Mouse (Mus musculus) CH12.LX (cell line): ENCODE results near the gene Pld5. TPM values are rescaled to one million over a fixed set of nuclear protein-coding genes. Genes with fewer than 3 reads are reported as not detected.

Experiments used
- DNase-seq: peaks from one replicate; pipeline ENCODE4 v3.0.0-alpha.2; 2013; ENCODE audit errors: extremely low read depth
- H3K27ac ChIP-seq: 2 replicates; pipeline ENCODE4 v1.5.1; 2012; ENCODE audit warnings: low read depth, mild to moderate bottlenecking, control low read depth, moderate library complexity; ENCODE audit not compliant: insufficient read depth
- H3K27me3 ChIP-seq: replicated peaks from 2 replicates; pipeline ENCODE3; 2012; ENCODE audit warnings: inconsistent platforms
- H3K36me3 ChIP-seq, 2 experiments: replicated peaks in 1 of 2; 2 replicates each; pipeline versions ENCODE3 to v1.6.1; 2012; ENCODE audit warnings: inconsistent platforms in 1 of 2, low read length in 1 of 2, mild to moderate bottlenecking in 1 of 2, mixed read lengths in 1 of 2, moderate library complexity in 1 of 2; ENCODE audit not compliant: control insufficient read depth in 1 of 2, insufficient read depth in 1 of 2
- H3K4me1 ChIP-seq, 2 experiments: 2 replicates each; pipeline ENCODE4 v1.6.1; 2012; ENCODE audit warnings: inconsistent platforms in 1 of 2, moderate library complexity in 1 of 2; ENCODE audit not compliant: insufficient read depth in 2 of 2, control insufficient read depth in 1 of 2
- H3K4me2 ChIP-seq: 2 replicates; pipeline ENCODE4 v1.6.1; 2012; ENCODE audit warnings: low read depth, mild to moderate bottlenecking, control low read depth; ENCODE audit not compliant: poor library complexity, insufficient read depth, severe bottlenecking
- H3K4me3 ChIP-seq, 3 experiments: fragments of 150-350 bp in 1 of 3; sonication (generic) in 1 of 3; replicated peaks in 1 of 3; 2 replicates each; pipeline versions ENCODE3 to v1.5.1; 2011 to 2012; ENCODE audit warnings: low read depth in 2 of 3, low read length in 2 of 3, mild to moderate bottlenecking in 2 of 3, moderate library complexity in 2 of 3, control low read depth in 1 of 3, improper control_type of control experiment in 1 of 3, inconsistent platforms in 1 of 3, mixed read lengths in 1 of 3; ENCODE audit not compliant: poor library complexity in 1 of 3
- H3K79me2 ChIP-seq: replicated peaks from 2 replicates; pipeline ENCODE4 v1.6.1; 2012; ENCODE audit warnings: mild to moderate bottlenecking, moderate library complexity; ENCODE audit not compliant: control insufficient read depth, poor library complexity, insufficient read depth, severe bottlenecking; ENCODE audit errors: extremely low read depth
- H3K9ac ChIP-seq: 2 replicates; pipeline ENCODE4 v1.6.1; 2012; ENCODE audit warnings: low read depth, mild to moderate bottlenecking, control low read depth, moderate library complexity; ENCODE audit not compliant: insufficient read depth
- H3K9me3 ChIP-seq: replicated peaks from 2 replicates; pipeline ENCODE3; 2012; ENCODE audit warnings: low read length, inconsistent platforms, mixed read lengths
- BHLHE40 ChIP-seq: IDR thresholded peaks from 2 replicates; pipeline ENCODE4 v1.6.1; 2011; ENCODE audit warnings: mild to moderate bottlenecking, low read depth, low read length, improper control_type of control experiment
- CTCF ChIP-seq, 2 experiments: IDR thresholded peaks in 1 of 2; conservative IDR thresholded peaks in 1 of 2; 2 replicates each; pipeline ENCODE4 v1.5.1; 2011 to 2012; ENCODE audit warnings: low read depth in 2 of 2, low read length in 2 of 2, improper control_type of control experiment in 1 of 2, inconsistent platforms in 1 of 2, mild to moderate bottlenecking in 1 of 2, moderate library complexity in 1 of 2
- ETS1 ChIP-seq: conservative IDR thresholded peaks from 2 replicates; pipeline ENCODE4 v1.6.1; 2012; ENCODE audit warnings: low read depth, mild to moderate bottlenecking, inconsistent platforms, low read length, improper control_type of control experiment, moderate library complexity
- IRF4 ChIP-seq: IDR thresholded peaks from 2 replicates; pipeline ENCODE4 v1.6.1; 2014; ENCODE audit warnings: low read depth, mild to moderate bottlenecking, inconsistent platforms, low read length, improper control_type of control experiment
- JUND ChIP-seq: conservative IDR thresholded peaks from 2 replicates; pipeline ENCODE4 v1.6.1; 2011; ENCODE audit warnings: low read depth, low read length, improper control_type of control experiment
- KAT2A ChIP-seq: IDR thresholded peaks from 2 replicates; pipeline ENCODE4 v1.6.1; 2012; ENCODE audit warnings: low read length, improper control_type of control experiment, inconsistent platforms; ENCODE audit not compliant: insufficient replicate concordance
- MAFK ChIP-seq: IDR thresholded peaks from 2 replicates; pipeline ENCODE4 v1.6.1; 2011; ENCODE audit warnings: low read length, improper control_type of control experiment; ENCODE audit not compliant: insufficient replicate concordance
- MAX ChIP-seq: IDR thresholded peaks from 2 replicates; pipeline ENCODE4 v1.6.1; 2011; ENCODE audit warnings: low read length, improper control_type of control experiment
- MAZ ChIP-seq: IDR thresholded peaks from 2 replicates; pipeline ENCODE4 v1.6.1; 2012; ENCODE audit warnings: low read depth, mild to moderate bottlenecking, inconsistent platforms, low read length, improper control_type of control experiment, moderate library complexity
- MEF2A ChIP-seq: IDR thresholded peaks from 2 replicates; pipeline ENCODE4 v1.6.1; 2014; ENCODE audit warnings: low read depth, mild to moderate bottlenecking, inconsistent platforms, low read length, improper control_type of control experiment, borderline replicate concordance
- MYC ChIP-seq: IDR thresholded peaks from 2 replicates; pipeline ENCODE4 v1.6.1; 2011; ENCODE audit warnings: low read depth, mild to moderate bottlenecking, improper control_type of control experiment, low read length
- NRF1 ChIP-seq: IDR thresholded peaks from 2 replicates; pipeline ENCODE4 v1.6.1; 2014; ENCODE audit warnings: low read depth, mild to moderate bottlenecking, inconsistent platforms, low read length, improper control_type of control experiment, moderate library complexity
- PAX5 ChIP-seq: IDR thresholded peaks from 2 replicates; pipeline ENCODE4 v1.6.1; 2012; ENCODE audit warnings: low read length, inconsistent platforms, mixed read lengths
- POLR2A ChIP-seq: IDR thresholded peaks from 2 replicates; pipeline ENCODE4 v1.6.1; 2011; ENCODE audit warnings: low read depth, mild to moderate bottlenecking, improper control_type of control experiment, low read length
- POLR2AphosphoS2 ChIP-seq: IDR thresholded peaks from 2 replicates; pipeline ENCODE4 v1.6.1; 2011; ENCODE audit warnings: low read depth, low read length, improper control_type of control experiment
- RAD21 ChIP-seq: IDR thresholded peaks from 2 replicates; pipeline ENCODE4 v1.6.1; 2011; ENCODE audit warnings: low read depth, mild to moderate bottlenecking, low read length, improper control_type of control experiment, moderate library complexity
- SIN3A ChIP-seq: IDR thresholded peaks from 2 replicates; pipeline ENCODE4 v1.6.1; 2012; ENCODE audit warnings: low read length, improper control_type of control experiment, inconsistent platforms
- TBP ChIP-seq: conservative IDR thresholded peaks from 2 replicates; pipeline ENCODE4 v1.6.1; 2011; ENCODE audit warnings: low read depth, low read length, improper control_type of control experiment
- TCF12 ChIP-seq: IDR thresholded peaks from 2 replicates; pipeline ENCODE4 v1.6.1; 2014; ENCODE audit warnings: low read depth, mild to moderate bottlenecking, inconsistent platforms, low read length, improper control_type of control experiment
- USF1 ChIP-seq: IDR thresholded peaks from 2 replicates; pipeline ENCODE4 v1.6.1; 2014; ENCODE audit warnings: low read depth, mild to moderate bottlenecking, inconsistent platforms, low read length, improper control_type of control experiment
- ZC3H11A ChIP-seq: IDR thresholded peaks from 2 replicates; pipeline ENCODE4 v1.6.1; 2012; ENCODE audit warnings: low read depth, mild to moderate bottlenecking, inconsistent platforms, low read length, improper control_type of control experiment
- ZNF384 ChIP-seq: IDR thresholded peaks from 2 replicates; pipeline ENCODE4 v1.6.1; 2012; ENCODE audit warnings: low read depth, low read length, improper control_type of control experiment, inconsistent platforms
- dilution Hi-C: fragments of 300-500 bp; cut with MboI; formaldehyde crosslinking; loops from 2 replicates; pipeline ENCODE4 v1.14.3; 2020; ENCODE audit warnings: low sequenced_read_pairs; ENCODE audit not compliant: extremely low pct_unique_long_range_greater_than_20kb, extremely low pct_ligation_motif_present
- in situ Hi-C: fragments of 300-500 bp; cut with MboI; formaldehyde crosslinking; loops from 3 replicates; pipeline ENCODE4 v1.14.3; 2019; ENCODE audit warnings: low sequenced_read_pairs, low pct_ligation_motif_present, low pct_unique_long_range_greater_than_20kb, mixed read lengths
- polyA plus RNA-seq: library from polyadenylated mRNA; unstranded; fragments of >175 nt; gene quantifications from 2 replicates; pipeline ENCODE4 v1.2.1, GENCODE M21; 2012; ENCODE audit warnings: low read depth; ENCODE audit not compliant: insufficient read length
- total RNA-seq, 2 experiments: library from RNA; depleted of rRNA; stranded (reverse); fragments of 300-350 nt in 1 of 2; fragments of >200 nt in 1 of 2; gene quantifications; 2 replicates each; pipeline ENCODE4 v1.2.3; 2012 to 2014

The Pld5 gene
- total and polyA plus RNA-seq, 3 experiments, result not detected

DNA sequence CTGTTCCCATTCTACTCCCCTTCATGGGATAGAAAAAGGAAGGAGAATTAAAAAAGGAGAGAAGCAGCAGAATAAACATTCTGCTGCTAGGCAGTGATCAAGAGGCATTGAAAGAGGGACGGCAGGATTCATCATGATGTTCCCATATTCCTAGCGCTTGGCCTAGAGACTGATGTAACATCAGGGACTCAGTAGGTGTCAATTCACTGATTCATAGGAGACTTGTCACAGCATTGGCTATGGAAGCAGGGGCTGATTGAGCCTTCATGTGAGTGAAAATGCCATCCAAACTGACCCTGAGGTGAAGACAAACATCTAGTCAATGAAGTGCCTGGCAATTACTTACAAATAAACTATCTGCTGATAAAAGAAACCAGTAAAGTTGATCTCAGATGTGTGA is 324.3 kb downstream of the Pld5 start:
- DNase-seq, result no peak
- peaks cover 3% of the 10 kb centered on the region for H3K9me3 ChIP-seq
- H3K9ac ChIP-seq, result no peak overlapping the region
- H3K4me2 ChIP-seq, result no peak overlapping the region
- no peaks in the 10 kb centered on the region for H3K4me1 ChIP-seq
- H3K36me3 ChIP-seq, result no peaks in the 10 kb centered on the region
- H3K27me3 ChIP-seq, result no peaks in the 10 kb centered on the region
- H3K27ac ChIP-seq, result no peak overlapping the region
- dilution Hi-C loops, result no loop called here
- TF ChIP-seq JUND (no peak), MEF2A (no peak), RAD21 (no peak), CTCF (conservative IDR thresholded peaks at IDR 0.05 in 1 of 2, IDR thresholded peaks at IDR 0.05 in 1 of 2; ENCODE audit: low read depth in 2 of 2, low read length in 2 of 2) (no peak), KAT2A (no peak), PAX5 (no peak), POLR2AphosphoS2 (no peak), USF1 (no peak), ZNF384 (no peak), ETS1 (no peak), MAZ (no peak), IRF4 (no peak), TBP (no peak), ZC3H11A (no peak), NRF1 (no peak), MYC (no peak), MAFK (no peak), TCF12 (no peak), POLR2A (no peak), MAX (no peak)
- TF ChIP-seq, all 38 proteins: peak for 0
- Histone ChIP-seq H3K4me3 (no peak overlapping the region), H3K79me2 (no peaks in the 10 kb centered on the region)
- in situ Hi-C loops, result no loop called here

DNA sequence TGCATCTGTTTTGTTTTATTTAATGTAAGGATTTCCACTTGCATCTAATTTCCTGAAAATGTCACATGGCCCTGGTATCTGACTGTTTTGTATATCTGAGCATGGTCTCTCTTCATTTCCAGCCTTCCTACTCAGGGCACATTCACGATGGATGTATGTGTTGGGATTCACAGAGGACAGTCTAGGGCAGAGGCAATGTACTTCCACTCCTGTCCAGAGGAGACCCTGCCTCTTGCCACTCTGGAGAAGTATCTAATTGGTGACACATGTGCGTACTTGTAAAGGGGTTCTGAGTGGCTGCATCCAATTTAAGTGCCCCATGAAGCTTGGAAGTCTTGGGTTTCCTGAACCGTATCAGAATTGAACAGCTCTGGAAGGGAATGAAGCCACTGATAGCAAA is 324.7 kb downstream of the Pld5 start:
- no peak for TF ChIP-seq BHLHE40
- no peak for TF ChIP-seq MAZ
- TF ChIP-seq MYC, result no peak
- no peak for TF ChIP-seq TCF12
- no peak for TF ChIP-seq SIN3A
- no peaks in the 10 kb centered on the region for H3K36me3 ChIP-seq
- H3K27me3 ChIP-seq, result no peaks in the 10 kb centered on the region
- no peak overlapping the region for H3K4me2 ChIP-seq
- dilution Hi-C loops (no loop called here), in situ Hi-C loops (no loop called here)
- H3K79me2 ChIP-seq, result no peaks in the 10 kb centered on the region
- no peak for DNase-seq
- H3K9ac ChIP-seq, result no peak overlapping the region
- peaks cover 3% of the 10 kb centered on the region for H3K9me3 ChIP-seq
- no peak overlapping the region for H3K4me3 ChIP-seq
- no peaks in the 10 kb centered on the region for H3K4me1 ChIP-seq
- H3K27ac ChIP-seq, result no peak overlapping the region
